Mouse (Mus musculus) inflammation-experienced regulatory T-cells, adult 16 weeks (primary cell): ENCODE data around the gene Xpo4. TPM values are rescaled to one million over a fixed set of nuclear protein-coding genes. Genes with fewer than 3 reads are reported as not detected.

Experiments
- polyA plus RNA-seq: library from polyadenylated mRNA; unstranded; fragments of 100-300 nt; shearing (Covaris generic); gene quantifications from one replicate; pipeline ENCODE4 v1.2.1, GENCODE M21; 2017

Xpo4 gene
- polyA plus RNA-seq = 44.6 TPM

GRCm38 (mm10) chr14:57664822-57665627 is at the start of gene Xpo4:
Gene Xpo4 (minus strand): TSS chr14:57665430.

GRCm38 (mm10) chr14:57571155-57572133 is 93.8 kb downstream of the Xpo4 start, which contains the start of gene Eef1akmt1:
Gene Eef1akmt1 (minus strand): TSS chr14:57571612.

Other genes with a start within 250 kb of the Xpo4 start
- gene Ift88, start 241.4 kb downstream of the Xpo4 start, polyA plus RNA-seq = 2.9 TPM
- gene Il17d, start 140.7 kb downstream of the Xpo4 start, polyA plus RNA-seq = not detected
- gene Eef1akmt1, start 93.8 kb downstream of the Xpo4 start, polyA plus RNA-seq = 113 TPM
- not detected for gene Gm49361, start 80.7 kb upstream of the Xpo4 start, polyA plus RNA-seq
- gene Lats2, start 93.0 kb upstream of the Xpo4 start, polyA plus RNA-seq = 22.7 TPM
- 230 TPM for gene Sap18, start 132.8 kb upstream of the Xpo4 start, polyA plus RNA-seq
- 3.9 TPM for gene Ska3, start 160.8 kb upstream of the Xpo4 start, polyA plus RNA-seq
- 137 TPM for gene Mrpl57, start 160.8 kb upstream of the Xpo4 start, polyA plus RNA-seq
- gene Zdhhc20, start 224.8 kb upstream of the Xpo4 start, polyA plus RNA-seq = 228 TPM